Mouse (Mus musculus): ENCODE data around the gene Plin4. TPM values are rescaled to one million over a fixed set of nuclear protein-coding genes. Genes with fewer than 3 reads are reported as not detected.
A peak's percentile ranks its signal among the peaks of the same experiment; 100 is the strongest.
"Not testable (repeated sequence)": the region's sequence is repeated elsewhere in the genome, so short reads cannot be mapped to it uniquely, and the experiment has no call there.

Gene Plin4
- polyA plus RNA-seq, 1 experiment from 2014 or later: 0.08 TPM

GRCm38 (mm10) chr17:56111021-56111420 lies 1.4 kb upstream of the Plin4 start:
- no peak for ATAC-seq (replicated peaks; ENCODE audit: low FRiP score, low TSS enrichment, low read depth)
- H3K9me3 ChIP-seq (ENCODE audit: control insufficient read depth, low read length): no peaks in the 10 kb centered on the region
- H3K9ac ChIP-seq (ENCODE audit: low read length): no peak overlapping the region
- peaks cover 2% of the 10 kb centered on the region; the same call in 1 of the 2 replicates for H3K36me3 ChIP-seq (ENCODE audit: control insufficient read depth, insufficient read depth, low read length)
- no peak overlapping the region for H3K4me3 ChIP-seq (ENCODE audit: low read depth, low read length)
- 62% methylated on average over 1 of the region's 1 CpGs for WGBS
- H3K4me1 ChIP-seq (replicated peaks; ENCODE audit: control insufficient read depth, insufficient read depth, low read length): no peaks in the 10 kb centered on the region
- no peak for DNase-seq (ENCODE audit: low spot score)
- H3K27me3 ChIP-seq (replicated peaks; ENCODE audit: control insufficient read depth, insufficient read depth, low read length): no peaks in the 10 kb centered on the region
- no peak overlapping the region for H3K27ac ChIP-seq (ENCODE audit: low read depth)
- H3K4me2 ChIP-seq (ENCODE audit: low read length): no peak overlapping the region

GRCm38 (mm10) chr17:56110571-56110970 lies 968 bp upstream of the Plin4 start:
- ATAC-seq (replicated peaks; ENCODE audit: low FRiP score, low TSS enrichment, low read depth) (no peak), DNase-seq (ENCODE audit: low spot score) (no peak)
- Histone ChIP-seq H3K9ac (ENCODE audit: low read length) (no peak overlapping the region), H3K4me2 (ENCODE audit: low read length) (no peak overlapping the region), H3K36me3 (ENCODE audit: control insufficient read depth, insufficient read depth, low read length) (peaks cover 2% of the 10 kb centered on the region; the same call in 1 of the 2 replicates), H3K27me3 (replicated peaks; ENCODE audit: control insufficient read depth, insufficient read depth, low read length) (no peaks in the 10 kb centered on the region), H3K4me1 (replicated peaks; ENCODE audit: control insufficient read depth, insufficient read depth, low read length) (no peaks in the 10 kb centered on the region), H3K9me3 (ENCODE audit: control insufficient read depth, low read length) (no peaks in the 10 kb centered on the region), H3K27ac (ENCODE audit: low read depth) (no peak overlapping the region), H3K4me3 (ENCODE audit: low read depth, low read length) (no peak overlapping the region)
- 75% methylated on average over 4 of the region's 4 CpGs for WGBS

GRCm38 (mm10) chr17:56108334-56109044 lies 1.1 kb downstream of the Plin4 start:
- WGBS: 72% methylated on average over 6 of the region's 6 CpGs
- no peak overlapping the region for H3K9ac ChIP-seq (ENCODE audit: low read length)
- no peak for ATAC-seq (replicated peaks; ENCODE audit: low FRiP score, low TSS enrichment, low read depth)

GRCm38 (mm10) chr17:56107736-56108135 lies 1.9 kb downstream of the Plin4 start:
- no peak overlapping the region for H3K27ac ChIP-seq (ENCODE audit: low read depth)
- no peaks in the 10 kb centered on the region for H3K4me1 ChIP-seq (replicated peaks; ENCODE audit: control insufficient read depth, insufficient read depth, low read length)
- H3K27me3 ChIP-seq (replicated peaks; ENCODE audit: control insufficient read depth, insufficient read depth, low read length): no peaks in the 10 kb centered on the region
- no peak overlapping the region for H3K9ac ChIP-seq (ENCODE audit: low read length)
- H3K36me3 ChIP-seq (ENCODE audit: control insufficient read depth, insufficient read depth, low read length): peaks cover 14% of the 10 kb centered on the region
- ATAC-seq (replicated peaks; ENCODE audit: low FRiP score, low TSS enrichment, low read depth) (0 out of 2 replicates have a peak, but pooled peaks have one; percentile 7), DNase-seq (ENCODE audit: low spot score) (no peak)
- H3K4me2 ChIP-seq (ENCODE audit: low read length): no peak overlapping the region
- H3K9me3 ChIP-seq (ENCODE audit: control insufficient read depth, low read length): no peaks in the 10 kb centered on the region
- H3K4me3 ChIP-seq (ENCODE audit: low read depth, low read length): no peak overlapping the region
- WGBS: 70% methylated on average over 2 of the region's 2 CpGs

More at GRCm38 (mm10) chr17:56108334-56109044, 1.1 kb downstream of the Plin4 start:
- no peaks in the 10 kb centered on the region for H3K9me3 ChIP-seq (ENCODE audit: control insufficient read depth, low read length)
- H3K27ac ChIP-seq (ENCODE audit: low read depth): no peak overlapping the region
- H3K36me3 ChIP-seq (ENCODE audit: control insufficient read depth, insufficient read depth, low read length): peaks cover 8% of the 10 kb centered on the region; the same call in 1 of the 2 replicates
- H3K27me3 ChIP-seq (replicated peaks; ENCODE audit: control insufficient read depth, insufficient read depth, low read length): no peaks in the 10 kb centered on the region
- H3K4me1 ChIP-seq (replicated peaks; ENCODE audit: control insufficient read depth, insufficient read depth, low read length): no peaks in the 10 kb centered on the region
- no peak overlapping the region for H3K4me2 ChIP-seq (ENCODE audit: low read length)
- no peak for DNase-seq (ENCODE audit: low spot score)
- no peak overlapping the region for H3K4me3 ChIP-seq (ENCODE audit: low read depth, low read length)

- DNase-seq (ENCODE audit: low spot score) (no peak), ATAC-seq (replicated peaks; ENCODE audit: low FRiP score, low TSS enrichment, low read depth) (no peak)
- Histone ChIP-seq H3K27ac (ENCODE audit: low read depth) (no peak overlapping the region), H3K4me2 (ENCODE audit: low read length) (no peak overlapping the region), H3K4me1 (replicated peaks; ENCODE audit: control insufficient read depth, insufficient read depth, low read length) (no peaks in the 10 kb centered on the region), H3K9me3 (ENCODE audit: control insufficient read depth, low read length) (no peaks in the 10 kb centered on the region), H3K36me3 (ENCODE audit: control insufficient read depth, insufficient read depth, low read length) (peaks cover 21% of the 10 kb centered on the region), H3K4me3 (ENCODE audit: low read depth, low read length) (no peak overlapping the region), H3K9ac (ENCODE audit: low read length) (no peak overlapping the region), H3K27me3 (replicated peaks; ENCODE audit: control insufficient read depth, insufficient read depth, low read length) (no peaks in the 10 kb centered on the region)
- WGBS: 69% methylated on average over 4 of the region's 4 CpGs
Observed at GRCm38 (mm10) chr17:56106981-56107380, 2.6 kb downstream of the Plin4 start.

GRCm38 (mm10) chr17:56106436-56106835 lies 3.2 kb downstream of the Plin4 start:
- DNase-seq (ENCODE audit: low spot score); H3K27ac ChIP-seq (ENCODE audit: low read depth): not testable (repeated sequence)
- 98% methylated on average over 4 of the region's 4 CpGs for WGBS

GRCm38 (mm10) chr17:56104821-56105220 lies 4.8 kb downstream of the Plin4 start:
- not testable (repeated sequence) for H3K4me3 ChIP-seq (ENCODE audit: low read depth, low read length); ATAC-seq (replicated peaks; ENCODE audit: low FRiP score, low TSS enrichment, low read depth)
- WGBS: 96% methylated on average over 2 of the region's 5 CpGs

More at GRCm38 (mm10) chr17:56106436-56106835, 3.2 kb downstream of the Plin4 start:
- H3K9me3 ChIP-seq (ENCODE audit: control insufficient read depth, low read length); H3K4me2 ChIP-seq (ENCODE audit: low read length); H3K4me1 ChIP-seq (replicated peaks; ENCODE audit: control insufficient read depth, insufficient read depth, low read length); H3K9ac ChIP-seq (ENCODE audit: low read length); ATAC-seq (replicated peaks; ENCODE audit: low FRiP score, low TSS enrichment, low read depth); H3K27me3 ChIP-seq (replicated peaks; ENCODE audit: control insufficient read depth, insufficient read depth, low read length); H3K4me3 ChIP-seq (ENCODE audit: low read depth, low read length): not testable (repeated sequence)
- peaks cover 26% of the 10 kb centered on the region for H3K36me3 ChIP-seq (ENCODE audit: control insufficient read depth, insufficient read depth, low read length)

GRCm38 (mm10) chr17:56103465-56104285 lies 5.9 kb downstream of the Plin4 start:
- peaks cover 51% of the 10 kb centered on the region for H3K36me3 ChIP-seq (ENCODE audit: control insufficient read depth, insufficient read depth, low read length)
- no peak overlapping the region for H3K27ac ChIP-seq (ENCODE audit: low read depth)
- DNase-seq (ENCODE audit: low spot score): no peak

More at GRCm38 (mm10) chr17:56104821-56105220, 4.8 kb downstream of the Plin4 start:
- H3K4me2 ChIP-seq (ENCODE audit: low read length); H3K9ac ChIP-seq (ENCODE audit: low read length); DNase-seq (ENCODE audit: low spot score); H3K4me1 ChIP-seq (replicated peaks; ENCODE audit: control insufficient read depth, insufficient read depth, low read length); H3K27me3 ChIP-seq (replicated peaks; ENCODE audit: control insufficient read depth, insufficient read depth, low read length); H3K9me3 ChIP-seq (ENCODE audit: control insufficient read depth, low read length); H3K27ac ChIP-seq (ENCODE audit: low read depth): not testable (repeated sequence)
- peaks cover 40% of the 10 kb centered on the region for H3K36me3 ChIP-seq (ENCODE audit: control insufficient read depth, insufficient read depth, low read length)

More at GRCm38 (mm10) chr17:56103465-56104285, 5.9 kb downstream of the Plin4 start:
- H3K9ac ChIP-seq (ENCODE audit: low read length): no peak overlapping the region
- no peak overlapping the region for H3K4me3 ChIP-seq (ENCODE audit: low read depth, low read length)
- no peak for ATAC-seq (replicated peaks; ENCODE audit: low FRiP score, low TSS enrichment, low read depth)
- H3K4me2 ChIP-seq (ENCODE audit: low read length): no peak overlapping the region
- WGBS: 94% methylated on average over 8 of the region's 8 CpGs
- no peaks in the 10 kb centered on the region for H3K27me3 ChIP-seq (replicated peaks; ENCODE audit: control insufficient read depth, insufficient read depth, low read length)
- no peaks in the 10 kb centered on the region for H3K9me3 ChIP-seq (ENCODE audit: control insufficient read depth, low read length)
- H3K4me1 ChIP-seq (replicated peaks; ENCODE audit: control insufficient read depth, insufficient read depth, low read length): no peaks in the 10 kb centered on the region
